Mouse (Mus musculus) E14TG2a.4 (cell line): ENCODE data around the gene Sbf1.

Source experiments
- CTCF ChIP-seq: conservative IDR thresholded peaks from 2 replicates; pipeline ENCODE4 v1.5.1; 2014; ENCODE audit warnings: low read length
- NANOG ChIP-seq: IDR thresholded peaks from 2 replicates; pipeline ENCODE4 v1.6.1; 2014; ENCODE audit warnings: borderline replicate concordance, low read length, mixed read lengths
- POU5F1 ChIP-seq: IDR thresholded peaks from 2 replicates; pipeline ENCODE4 v1.6.1; 2014; ENCODE audit warnings: low read length, borderline replicate concordance

- TF ChIP-seq CTCF (no peak), POU5F1 (no peak), NANOG (no peak)
Observed at GRCm38 (mm10) chr15:89354455-89354854, 39.3 kb upstream of the Sbf1 start.
